Mouse (Mus musculus) forebrain, embryonic 14.5 days (tissue): Measurements from ENCODE around the gene Fkbp6. TPM values are rescaled to one million over a fixed set of nuclear protein-coding genes. Genes with fewer than 3 reads are reported as not detected.

Experiments
- ATAC-seq: fragments of 200-750 bp; cut with Nextera tagmentation; 2 replicates; pipeline ENCODE4 v1.8.0; 2017; ENCODE audit warnings: mild to moderate bottlenecking, moderate library complexity
- DNase-seq: peaks from one replicate; pipeline ENCODE4 v3.0.0-alpha.2; 2015; ENCODE audit warnings: low spot score
- H3K27ac ChIP-seq: fragments of 300-500 bp; sonication (generic); 2 replicates; pipeline ENCODE4 v1.5.1; 2014; ENCODE audit warnings: low read depth, mild to moderate bottlenecking, control low read depth, low read length, moderate library complexity
- H3K27me3 ChIP-seq: fragments of 300-500 bp; sonication (generic); replicated peaks from 2 replicates; pipeline ENCODE4 v1.6.1; 2014; ENCODE audit warnings: low read length, control low read depth, mixed read lengths; ENCODE audit not compliant: control insufficient read depth, insufficient read depth
- H3K36me3 ChIP-seq: fragments of 300-500 bp; sonication (generic); 2 replicates; pipeline ENCODE4 v1.6.1; 2014; ENCODE audit warnings: low read length, control low read depth; ENCODE audit not compliant: control insufficient read depth, insufficient read depth
- H3K4me1 ChIP-seq: fragments of 300-500 bp; sonication (generic); 2 replicates; pipeline ENCODE4 v1.6.1; 2014; ENCODE audit warnings: antibody characterized with exemption, low read length, control low read depth; ENCODE audit not compliant: control insufficient read depth, insufficient read depth
- H3K4me2 ChIP-seq: fragments of 300-500 bp; sonication (generic); 2 replicates; pipeline ENCODE4 v1.6.1; 2014; ENCODE audit warnings: mild to moderate bottlenecking, control low read depth, low read length
- H3K4me3 ChIP-seq: fragments of 300-500 bp; sonication (generic); 2 replicates; pipeline ENCODE4 v1.5.1; 2014; ENCODE audit warnings: low read depth, low read length, control low read depth
- H3K9ac ChIP-seq: fragments of 300-500 bp; sonication (generic); 2 replicates; pipeline ENCODE4 v1.6.1; 2014; ENCODE audit warnings: mild to moderate bottlenecking, low read length, control low read depth, moderate library complexity
- H3K9me3 ChIP-seq: fragments of 300-500 bp; sonication (generic); replicated peaks from 2 replicates; pipeline ENCODE4 v1.6.1; 2016; ENCODE audit warnings: low read length, control low read depth, mixed read lengths; ENCODE audit not compliant: control insufficient read depth
- WGBS: fragments of 180-500 bp; shearing (Covaris S2); extraction: QIAGEN DNeasy Blood & Tissue Kit; methylation state at CpG from one replicate; pipeline ENCODE4 v1.1.7; 2014; 5-methylcytosine and 5-hydroxymethylcytosine counted together
- polyA plus RNA-seq: library from polyadenylated mRNA; unstranded; fragments of >200 nt; fragmentation: Nextera tagmentation; extraction: Ambion mirVana; gene quantifications from 2 replicates; pipeline ENCODE4 v1.2.1, GENCODE M21; 2014

Gene Fkbp6
- polyA plus RNA-seq, 1 experiment from 2014 or later, result not detected

DNA sequence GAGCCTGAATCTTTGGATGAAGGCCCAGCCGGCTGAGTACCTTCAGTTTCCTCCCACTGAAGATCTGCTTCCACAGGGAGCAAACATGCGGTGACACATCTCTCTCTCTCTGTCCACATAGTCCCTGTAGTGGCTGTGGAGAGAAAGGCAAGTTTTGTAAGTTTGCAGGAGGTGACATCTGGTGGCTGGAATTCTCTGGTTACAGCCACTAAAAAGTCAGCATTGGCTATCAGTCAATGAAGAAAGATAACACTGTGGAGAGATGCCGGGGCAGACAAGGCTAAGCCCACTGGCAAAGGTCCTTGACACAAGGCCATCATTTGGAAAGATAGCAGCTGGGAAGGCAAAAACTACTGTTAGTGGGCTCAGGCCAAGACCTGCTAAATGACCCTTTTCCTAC is 12.3 kb downstream of the Fkbp6 start:
- H3K4me2 ChIP-seq, result no peak overlapping the region
- no peak overlapping the region for H3K4me3 ChIP-seq
- H3K9me3 ChIP-seq, result no peaks in the 10 kb centered on the region
- no peaks in the 10 kb centered on the region for H3K4me1 ChIP-seq
- no peak overlapping the region for H3K9ac ChIP-seq
- H3K27me3 ChIP-seq, result no peaks in the 10 kb centered on the region
- H3K36me3 ChIP-seq, result no peaks in the 10 kb centered on the region
- ATAC-seq, result no peak
- no peak for DNase-seq
- 74% methylated on average over 3 of the region's 3 CpGs for WGBS
- no peak overlapping the region for H3K27ac ChIP-seq

- no peak overlapping the region for H3K9ac ChIP-seq
- H3K4me3 ChIP-seq, result no peak overlapping the region
- no peaks in the 10 kb centered on the region for H3K4me1 ChIP-seq
- H3K9me3 ChIP-seq, result no peaks in the 10 kb centered on the region
- no peak for ATAC-seq
- no peak overlapping the region for H3K4me2 ChIP-seq
- 87% methylated on average over 6 of the region's 6 CpGs for WGBS
- H3K36me3 ChIP-seq, result no peaks in the 10 kb centered on the region
- DNase-seq, result no peak
- no peaks in the 10 kb centered on the region for H3K27me3 ChIP-seq
- H3K27ac ChIP-seq, result no peak overlapping the region
These were observed 18.7 kb downstream of the Fkbp6 start for GRCm38 (mm10) chr5:135331161-135331560.

DNA sequence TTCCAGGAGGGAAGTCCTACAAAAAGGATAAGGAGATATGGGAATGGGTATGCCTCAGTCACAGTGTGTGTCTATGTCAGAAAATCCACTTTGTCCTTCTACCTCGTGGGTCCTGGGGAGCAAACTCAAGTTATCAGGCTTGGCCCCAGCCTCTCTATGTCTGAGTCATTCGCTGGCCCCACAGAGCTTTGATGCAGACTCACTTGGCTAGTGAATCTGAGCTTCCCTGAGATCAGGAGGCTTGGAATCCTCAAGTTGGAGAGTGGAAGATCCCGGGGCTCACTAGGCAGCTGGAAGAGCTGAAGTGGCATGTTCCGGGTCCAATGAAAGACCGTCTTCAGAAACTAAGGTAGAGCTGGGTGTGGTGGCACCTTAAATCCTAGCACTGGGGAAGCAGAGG is 19.6 kb downstream of the Fkbp6 start:
- H3K9ac ChIP-seq, result no peak overlapping the region
- 87% methylated on average over 5 of the region's 5 CpGs for WGBS
- no peaks in the 10 kb centered on the region for H3K4me1 ChIP-seq
- H3K27ac ChIP-seq, result no peak overlapping the region
- no peak overlapping the region for H3K4me2 ChIP-seq
- DNase-seq (no peak), ATAC-seq (no peak)
- no peaks in the 10 kb centered on the region for H3K27me3 ChIP-seq
- H3K36me3 ChIP-seq, result no peaks in the 10 kb centered on the region
- no peak overlapping the region for H3K4me3 ChIP-seq
- no peaks in the 10 kb centered on the region for H3K9me3 ChIP-seq

DNA sequence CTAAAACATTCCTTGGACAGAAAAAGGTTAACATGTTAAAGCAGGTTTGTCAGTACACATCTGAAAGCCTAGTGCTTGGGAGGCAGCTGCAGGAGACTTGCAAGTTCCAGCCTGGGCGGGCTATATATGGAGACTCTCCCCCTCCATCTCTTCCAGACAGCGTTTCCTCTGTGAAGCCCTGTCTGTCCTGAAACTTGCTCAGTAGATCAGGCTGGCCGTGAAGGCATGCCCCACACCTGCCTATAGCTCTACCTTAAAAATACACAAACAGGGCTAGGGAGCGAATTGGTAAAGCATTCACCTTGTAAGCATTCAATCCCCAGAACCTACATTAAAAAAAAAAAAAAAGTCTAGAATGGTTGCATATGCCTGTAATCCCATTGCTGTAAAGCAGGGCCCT is 20.4 kb downstream of the Fkbp6 start:
- H3K9me3 ChIP-seq, result no peaks in the 10 kb centered on the region
- no peak overlapping the region for H3K4me2 ChIP-seq
- 90% methylated on average over 4 of the region's 4 CpGs for WGBS
- DNase-seq, result no peak
- no peak overlapping the region for H3K9ac ChIP-seq
- no peak overlapping the region for H3K27ac ChIP-seq
- H3K27me3 ChIP-seq, result no peaks in the 10 kb centered on the region
- ATAC-seq, result no peak
- no peak overlapping the region for H3K4me3 ChIP-seq
- H3K4me1 ChIP-seq, result no peaks in the 10 kb centered on the region
- H3K36me3 ChIP-seq, result no peaks in the 10 kb centered on the region

DNA sequence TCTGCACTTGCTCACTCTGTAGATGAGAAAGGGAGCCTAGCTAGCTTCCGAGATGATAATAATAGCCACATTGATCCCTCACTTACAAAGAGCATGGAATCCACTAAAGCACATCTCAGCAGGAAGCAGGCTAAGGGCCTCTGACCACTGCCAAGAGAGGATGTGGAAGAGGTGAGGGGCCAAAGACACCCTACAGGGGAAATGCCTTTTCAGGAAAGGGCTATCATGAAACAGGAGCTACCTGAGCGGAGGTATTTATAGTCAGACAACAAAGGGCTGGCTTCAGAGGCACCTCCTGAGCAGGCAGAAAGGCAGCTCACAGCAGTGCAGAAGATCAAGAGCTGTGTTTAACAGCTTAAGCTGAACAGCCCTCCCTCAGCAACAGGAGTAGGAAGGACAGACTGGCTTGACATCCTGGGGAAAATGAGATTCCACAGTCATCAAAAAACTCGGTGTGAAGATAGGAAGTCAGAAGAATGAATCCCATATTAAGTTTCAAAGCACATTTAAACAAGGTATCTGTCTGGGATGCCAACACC is 23.7 kb downstream of the Fkbp6 start:
- H3K4me1 ChIP-seq, result no peaks in the 10 kb centered on the region
- 3% methylated on average over 3 of the region's 3 CpGs for WGBS
- no peaks in the 10 kb centered on the region for H3K27me3 ChIP-seq
- DNase-seq, result peak; percentile 39
- ATAC-seq, result 0 out of 2 replicates have a peak, but pooled peaks have one; percentile 18
- H3K36me3 ChIP-seq, result no peaks in the 10 kb centered on the region
- H3K27ac ChIP-seq, result no peak overlapping the region
- no peak overlapping the region for H3K4me3 ChIP-seq
- H3K4me2 ChIP-seq, result no peak overlapping the region
- H3K9ac ChIP-seq, result no peak overlapping the region
- H3K9me3 ChIP-seq, result no peaks in the 10 kb centered on the region

DNA sequence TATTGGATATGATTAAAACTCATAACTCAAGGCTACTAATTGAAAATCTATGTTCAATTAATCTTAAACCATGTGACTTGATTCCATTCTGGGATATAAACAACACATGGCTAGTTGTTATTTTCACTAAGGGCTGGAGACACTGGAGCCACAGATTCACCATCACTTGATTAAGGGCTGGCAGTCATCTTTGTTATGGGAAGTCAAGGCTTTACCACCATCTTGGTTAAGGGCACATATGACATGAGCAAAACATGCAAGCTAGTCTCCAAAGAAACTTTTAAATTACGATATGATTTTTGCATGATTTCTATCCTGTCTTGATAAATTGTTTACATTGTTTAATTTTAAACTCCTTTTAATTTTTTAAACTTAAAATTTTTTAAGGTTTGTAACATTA is 27.6 kb downstream of the Fkbp6 start:
- Histone ChIP-seq H3K9ac (no peak overlapping the region), H3K27ac (no peak overlapping the region), H3K36me3 (no peaks in the 10 kb centered on the region), H3K27me3 (no peaks in the 10 kb centered on the region), H3K9me3 (no peaks in the 10 kb centered on the region), H3K4me2 (no peak overlapping the region), H3K4me1 (no peaks in the 10 kb centered on the region), H3K4me3 (no peak overlapping the region)
- ATAC-seq, result no peak
- no peak for DNase-seq
- 91% methylated on average over 1 of the region's 1 CpGs for WGBS

- Histone ChIP-seq H3K4me1 (no peaks in the 10 kb centered on the region), H3K36me3 (no peaks in the 10 kb centered on the region), H3K9ac (no peak overlapping the region), H3K4me2 (no peak overlapping the region), H3K4me3 (no peak overlapping the region), H3K27me3 (no peaks in the 10 kb centered on the region), H3K27ac (no peak overlapping the region), H3K9me3 (no peaks in the 10 kb centered on the region)
- no peak for ATAC-seq
- WGBS, result 59% methylated on average over 2 of the region's 2 CpGs
- DNase-seq, result no peak
These were observed 30.0 kb downstream of the Fkbp6 start for GRCm38 (mm10) chr5:135319856-135320255.

DNA sequence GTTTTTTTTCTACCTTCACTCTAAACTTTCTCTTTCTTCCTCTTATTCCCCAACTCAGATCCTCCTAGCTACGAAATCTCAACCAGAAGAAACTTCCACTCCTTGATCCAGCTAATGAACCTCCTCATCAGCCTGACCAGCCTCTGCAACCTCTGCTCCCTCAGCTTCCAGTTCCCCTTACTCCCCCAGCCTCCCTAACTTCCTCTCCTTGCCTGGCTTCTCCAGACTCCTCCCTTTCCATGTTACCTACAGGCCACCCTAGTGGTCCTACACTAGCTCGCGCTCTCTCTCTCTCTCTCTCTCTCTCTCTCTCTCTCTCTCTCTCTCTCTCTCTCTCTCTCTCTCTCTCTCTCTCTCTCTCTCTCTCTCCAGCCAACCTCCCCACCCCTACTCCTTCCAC is 33.7 kb downstream of the Fkbp6 start:
- H3K9ac ChIP-seq, result no peak overlapping the region
- H3K9me3 ChIP-seq, result no peaks in the 10 kb centered on the region
- ATAC-seq, result no peak
- H3K36me3 ChIP-seq, result no peaks in the 10 kb centered on the region
- no peaks in the 10 kb centered on the region for H3K27me3 ChIP-seq
- 79% methylated on average over 3 of the region's 3 CpGs for WGBS
- H3K27ac ChIP-seq, result no peak overlapping the region
- H3K4me3 ChIP-seq, result no peak overlapping the region
- no peak for DNase-seq
- H3K4me1 ChIP-seq, result no peaks in the 10 kb centered on the region
- no peak overlapping the region for H3K4me2 ChIP-seq

- Histone ChIP-seq H3K36me3 (no peaks in the 10 kb centered on the region), H3K4me2 (no peak overlapping the region), H3K9me3 (no peaks in the 10 kb centered on the region), H3K4me3 (no peak overlapping the region), H3K9ac (no peak overlapping the region), H3K27ac (no peak overlapping the region), H3K4me1 (no peaks in the 10 kb centered on the region), H3K27me3 (no peaks in the 10 kb centered on the region)
- ATAC-seq (no peak), DNase-seq (no peak)
- 47% methylated on average over 10 of the region's 10 CpGs for WGBS
These were observed 43.4 kb downstream of the Fkbp6 start for GRCm38 (mm10) chr5:135306321-135306965.
